Mouse (Mus musculus): ENCODE measurements around the gene Degs1. TPM values are rescaled to one million over a fixed set of nuclear protein-coding genes. Genes with fewer than 3 reads are reported as not detected.

Gene Degs1
- polyA plus RNA-seq (2014; fragmentation: Nextera tagmentation; extraction: Ambion mirVana) = 78.8 and 79.6 TPM in 2 replicates

- under 1% methylated on average over 87 of the region's 94 CpGs for WGBS
- ATAC-seq (ENCODE audit: low FRiP score) = peak; percentile 92
- no peaks in the 10 kb centered on the region for H3K27me3 ChIP-seq (ENCODE audit: control insufficient read depth, insufficient read depth, low read length)
Measured at GRCm38 (mm10) chr1:182282091-182283075, at the start of gene Degs1. TSS of gene Degs1 (minus strand) at chr1:182282804.

DNA sequence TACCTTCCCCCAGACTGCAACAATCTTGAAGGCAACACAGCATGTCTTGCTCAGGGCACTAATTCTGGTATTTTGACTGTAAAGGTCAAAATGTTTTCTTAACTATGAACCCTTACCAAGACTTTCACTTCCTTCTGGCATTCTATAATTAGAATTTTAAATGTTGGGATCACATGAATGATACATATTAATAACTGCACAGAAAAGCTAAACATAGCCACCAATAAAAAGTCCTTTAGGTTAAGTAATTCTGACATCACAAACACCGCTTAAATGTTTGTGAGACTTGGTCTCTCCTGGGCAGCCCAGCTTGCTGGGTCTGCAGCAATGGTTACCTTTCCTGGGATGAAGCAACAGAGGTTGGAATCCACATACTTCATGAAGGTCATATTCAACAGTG lies 43.3 kb upstream of the Degs1 start:
- no peak for DNase-seq (ENCODE audit: low spot score)
- Histone ChIP-seq H3K4me3 (ENCODE audit: low read depth, low read length) (no peak overlapping the region), H3K27ac (ENCODE audit: low read depth, low read length) (no peak overlapping the region), H3K36me3 (ENCODE audit: control insufficient read depth, insufficient read depth, low read length) (peaks cover 15% of the 10 kb centered on the region), H3K9ac (ENCODE audit: low read depth, low read length) (no peak overlapping the region), H3K27me3 (ENCODE audit: control insufficient read depth, insufficient read depth, low read length) (no peaks in the 10 kb centered on the region), H3K4me1 (replicated peaks; ENCODE audit: control insufficient read depth, insufficient read depth, low read length) (no peaks in the 10 kb centered on the region), H3K9me3 (ENCODE audit: control insufficient read depth, low read length) (no peaks in the 10 kb centered on the region), H3K4me2 (replicated peaks; ENCODE audit: low read depth, low read length) (no peak overlapping the region)
- 95% methylated on average over 1 of the region's 1 CpGs for WGBS
- no peak for ATAC-seq (ENCODE audit: low FRiP score)

More at GRCm38 (mm10) chr1:182282091-182283075, at the start of gene Degs1:
- Histone ChIP-seq H3K4me2 (replicated peaks; ENCODE audit: low read depth, low read length) (peak within 1 kb of the TSS; percentile 80), H3K9ac (ENCODE audit: low read depth, low read length) (peak within 1 kb of the TSS; percentile 79), H3K4me1 (replicated peaks; ENCODE audit: control insufficient read depth, insufficient read depth, low read length) (peaks cover 10% of the 10 kb centered on the region; the same call in 1 of the 2 replicates), H3K9me3 (ENCODE audit: control insufficient read depth, low read length) (no peaks in the 10 kb centered on the region), H3K36me3 (ENCODE audit: control insufficient read depth, insufficient read depth, low read length) (0 out of 2 replicates have a peak, but pooled peaks cover under 1% of the 10 kb centered on the region), H3K4me3 (ENCODE audit: low read depth, low read length) (peak within 1 kb of the TSS; percentile 67), H3K27ac (ENCODE audit: low read depth, low read length) (peak within 1 kb of the TSS; percentile 81)
- DNase-seq (ENCODE audit: low spot score) = peak; percentile 97

GRCm38 (mm10) chr1:182324552-182324951 lies 41.9 kb upstream of the Degs1 start:
- H3K9ac ChIP-seq (ENCODE audit: low read depth, low read length) = no peak overlapping the region
- peaks cover 17% of the 10 kb centered on the region for H3K36me3 ChIP-seq (ENCODE audit: control insufficient read depth, insufficient read depth, low read length)
- H3K4me3 ChIP-seq (ENCODE audit: low read depth, low read length) = no peak overlapping the region
- no peak overlapping the region for H3K4me2 ChIP-seq (replicated peaks; ENCODE audit: low read depth, low read length)
- no peaks in the 10 kb centered on the region for H3K27me3 ChIP-seq (ENCODE audit: control insufficient read depth, insufficient read depth, low read length)
- DNase-seq (ENCODE audit: low spot score) = no peak
- no peak overlapping the region for H3K27ac ChIP-seq (ENCODE audit: low read depth, low read length)
- no peaks in the 10 kb centered on the region for H3K9me3 ChIP-seq (ENCODE audit: control insufficient read depth, low read length)
- 93% methylated on average over 7 of the region's 7 CpGs for WGBS
- no peak for ATAC-seq (ENCODE audit: low FRiP score)
- no peaks in the 10 kb centered on the region for H3K4me1 ChIP-seq (replicated peaks; ENCODE audit: control insufficient read depth, insufficient read depth, low read length)

DNA sequence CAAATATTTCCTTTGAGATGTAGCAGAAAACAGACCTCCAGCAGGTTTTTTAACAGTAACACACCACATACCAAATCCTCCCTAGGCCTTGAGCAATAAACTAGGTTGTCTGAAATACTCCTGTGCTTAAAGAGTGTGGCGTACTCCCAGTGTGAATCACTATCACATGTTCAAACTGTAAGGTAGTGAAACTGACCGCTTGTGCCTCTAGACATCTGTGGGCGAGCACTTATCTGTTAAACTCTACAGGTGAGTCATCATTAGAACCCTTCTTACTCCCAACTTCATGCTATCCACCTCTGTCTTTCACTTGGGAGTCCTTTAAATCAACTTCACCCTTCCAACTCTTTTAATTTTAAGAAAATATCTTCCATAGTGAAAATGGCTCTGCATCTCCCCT lies 40.5 kb upstream of the Degs1 start:
- Histone ChIP-seq H3K4me1 (replicated peaks; ENCODE audit: control insufficient read depth, insufficient read depth, low read length) (no peaks in the 10 kb centered on the region), H3K4me3 (ENCODE audit: low read depth, low read length) (no peak overlapping the region), H3K9me3 (ENCODE audit: control insufficient read depth, low read length) (no peaks in the 10 kb centered on the region), H3K27me3 (ENCODE audit: control insufficient read depth, insufficient read depth, low read length) (no peaks in the 10 kb centered on the region), H3K4me2 (replicated peaks; ENCODE audit: low read depth, low read length) (no peak overlapping the region), H3K36me3 (ENCODE audit: control insufficient read depth, insufficient read depth, low read length) (peaks cover 17% of the 10 kb centered on the region), H3K27ac (ENCODE audit: low read depth, low read length) (no peak overlapping the region), H3K9ac (ENCODE audit: low read depth, low read length) (no peak overlapping the region)
- ATAC-seq (ENCODE audit: low FRiP score) = no peak
- no peak for DNase-seq (ENCODE audit: low spot score)
- WGBS = 95% methylated on average over 3 of the region's 3 CpGs

DNA sequence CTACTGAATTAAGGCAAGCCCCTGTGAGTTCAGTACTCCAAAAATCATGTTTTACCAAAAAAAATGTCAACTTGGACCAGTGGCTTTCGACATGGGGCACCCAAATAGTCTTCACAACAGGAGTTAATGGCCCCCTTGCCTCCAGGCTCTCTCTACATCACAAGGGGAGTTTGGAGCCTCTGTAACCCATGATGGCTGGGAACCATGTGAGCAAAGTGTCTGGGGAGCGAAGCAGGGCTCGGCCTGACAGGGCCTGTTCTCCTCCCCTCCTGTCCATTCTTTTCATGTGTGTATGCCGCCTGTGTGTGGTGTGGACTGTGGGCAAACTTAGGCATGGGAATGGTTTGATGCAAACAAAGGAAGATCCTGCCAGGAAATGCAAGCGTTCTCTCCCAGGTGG lies 31.6 kb upstream of the Degs1 start:
- Histone ChIP-seq H3K27me3 (ENCODE audit: control insufficient read depth, insufficient read depth, low read length) (no peaks in the 10 kb centered on the region), H3K9me3 (ENCODE audit: control insufficient read depth, low read length) (no peaks in the 10 kb centered on the region), H3K27ac (ENCODE audit: low read depth, low read length) (no peak overlapping the region), H3K36me3 (ENCODE audit: control insufficient read depth, insufficient read depth, low read length) (0 out of 2 replicates have a peak, but pooled peaks cover 9% of the 10 kb centered on the region), H3K4me1 (replicated peaks; ENCODE audit: control insufficient read depth, insufficient read depth, low read length) (no peaks in the 10 kb centered on the region), H3K9ac (ENCODE audit: low read depth, low read length) (no peak overlapping the region), H3K4me3 (ENCODE audit: low read depth, low read length) (no peak overlapping the region), H3K4me2 (replicated peaks; ENCODE audit: low read depth, low read length) (no peak overlapping the region)
- DNase-seq (ENCODE audit: low spot score) = no peak
- no peak for ATAC-seq (ENCODE audit: low FRiP score)
- 94% methylated on average over 5 of the region's 5 CpGs for WGBS

DNA sequence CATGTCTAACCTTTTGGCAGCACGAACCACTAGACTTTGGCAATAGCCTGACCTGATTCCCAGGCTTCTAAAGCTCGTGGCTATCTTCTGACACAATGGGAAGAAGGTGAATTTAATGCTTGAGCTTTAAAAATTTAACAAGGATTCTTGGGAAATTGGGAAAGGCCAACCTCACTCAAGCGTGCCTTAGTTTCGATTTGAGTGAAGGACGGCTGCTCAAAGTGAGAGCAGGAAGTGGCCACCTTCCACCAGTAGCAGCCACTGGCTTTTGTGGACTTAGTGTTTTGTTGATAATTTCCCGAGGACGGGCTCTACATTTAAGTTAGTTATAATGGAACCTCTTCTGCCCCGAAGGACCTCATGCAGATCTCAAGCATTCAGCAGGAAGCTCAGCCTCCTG lies 30.6 kb upstream of the Degs1 start:
- 0 out of 2 replicates have a peak, but pooled peaks cover 9% of the 10 kb centered on the region for H3K36me3 ChIP-seq (ENCODE audit: control insufficient read depth, insufficient read depth, low read length)
- no peak overlapping the region for H3K27ac ChIP-seq (ENCODE audit: low read depth, low read length)
- 95% methylated on average over 8 of the region's 8 CpGs for WGBS
- no peaks in the 10 kb centered on the region for H3K9me3 ChIP-seq (ENCODE audit: control insufficient read depth, low read length)
- DNase-seq (ENCODE audit: low spot score) (no peak), ATAC-seq (ENCODE audit: low FRiP score) (no peak)
- no peak overlapping the region for H3K4me3 ChIP-seq (ENCODE audit: low read depth, low read length)
- no peak overlapping the region for H3K9ac ChIP-seq (ENCODE audit: low read depth, low read length)
- H3K4me1 ChIP-seq (replicated peaks; ENCODE audit: control insufficient read depth, insufficient read depth, low read length) = no peaks in the 10 kb centered on the region
- no peak overlapping the region for H3K4me2 ChIP-seq (replicated peaks; ENCODE audit: low read depth, low read length)
- H3K27me3 ChIP-seq (ENCODE audit: control insufficient read depth, insufficient read depth, low read length) = no peaks in the 10 kb centered on the region

- WGBS = 98% methylated on average over 5 of the region's 5 CpGs
- no peaks in the 10 kb centered on the region for H3K9me3 ChIP-seq (ENCODE audit: control insufficient read depth, low read length)
- ATAC-seq (ENCODE audit: low FRiP score) = no peak
- no peaks in the 10 kb centered on the region for H3K27me3 ChIP-seq (ENCODE audit: control insufficient read depth, insufficient read depth, low read length)
- H3K36me3 ChIP-seq (ENCODE audit: control insufficient read depth, insufficient read depth, low read length) = 0 out of 2 replicates have a peak, but pooled peaks cover 4% of the 10 kb centered on the region
- H3K27ac ChIP-seq (ENCODE audit: low read depth, low read length) = no peak overlapping the region
- H3K4me2 ChIP-seq (replicated peaks; ENCODE audit: low read depth, low read length) = no peak overlapping the region
- DNase-seq (ENCODE audit: low spot score) = no peak
- no peak overlapping the region for H3K4me3 ChIP-seq (ENCODE audit: low read depth, low read length)
- no peaks in the 10 kb centered on the region for H3K4me1 ChIP-seq (replicated peaks; ENCODE audit: control insufficient read depth, insufficient read depth, low read length)
- H3K9ac ChIP-seq (ENCODE audit: low read depth, low read length) = no peak overlapping the region
Measured at GRCm38 (mm10) chr1:182311376-182311775, 28.8 kb upstream of the Degs1 start.

- no peak overlapping the region for H3K9ac ChIP-seq (ENCODE audit: low read depth, low read length)
- H3K36me3 ChIP-seq (ENCODE audit: control insufficient read depth, insufficient read depth, low read length) = 0 out of 2 replicates have a peak, but pooled peaks cover 4% of the 10 kb centered on the region
- no peaks in the 10 kb centered on the region for H3K27me3 ChIP-seq (ENCODE audit: control insufficient read depth, insufficient read depth, low read length)
- H3K9me3 ChIP-seq (ENCODE audit: control insufficient read depth, low read length) = no peaks in the 10 kb centered on the region
- WGBS = 87% methylated on average over 2 of the region's 2 CpGs
- H3K4me2 ChIP-seq (replicated peaks; ENCODE audit: low read depth, low read length) = no peak overlapping the region
- no peak overlapping the region for H3K4me3 ChIP-seq (ENCODE audit: low read depth, low read length)
- no peak for DNase-seq (ENCODE audit: low spot score)
- no peak for ATAC-seq (ENCODE audit: low FRiP score)
- no peaks in the 10 kb centered on the region for H3K4me1 ChIP-seq (replicated peaks; ENCODE audit: control insufficient read depth, insufficient read depth, low read length)
- no peak overlapping the region for H3K27ac ChIP-seq (ENCODE audit: low read depth, low read length)
Measured at GRCm38 (mm10) chr1:182310316-182310715, 27.7 kb upstream of the Degs1 start.
